Mouse (Mus musculus) right cerebral cortex, postnatal 25 days (tissue): ENCODE measurements around the gene Gm28729.

Experiments used
- DNase-seq: peaks from one replicate; pipeline ENCODE4 v3.0.0; 2022

Gene Gm28729

GRCm38 (mm10) chr9:96460117-96460865, 64.8 kb downstream of the Gm28729 start:
- no peak for DNase-seq

- DNase-seq = no peak
Measured at GRCm38 (mm10) chr9:96455618-96456017, 69.4 kb downstream of the Gm28729 start.

DNA sequence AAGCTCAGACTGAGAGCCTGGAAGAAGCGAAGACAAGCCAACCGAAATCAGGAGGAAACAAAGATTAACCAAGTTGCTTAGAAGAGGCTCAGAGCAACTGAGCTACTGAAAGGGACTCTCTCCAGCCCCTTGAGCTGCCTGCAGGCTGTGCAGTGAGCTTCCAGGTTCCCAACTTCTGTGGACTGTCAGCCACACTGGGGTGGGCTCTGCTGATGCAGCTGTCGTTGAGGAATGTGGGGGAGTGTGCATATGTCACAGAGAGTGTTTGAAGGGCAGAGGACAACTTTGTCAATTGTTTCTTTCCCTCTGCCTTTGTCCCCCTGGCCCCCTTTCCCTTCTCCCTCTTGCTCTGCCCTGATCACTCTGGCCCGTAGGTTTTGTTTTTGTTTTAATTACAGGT, 72.1 kb downstream of the Gm28729 start:
- DNase-seq = no peak

DNA sequence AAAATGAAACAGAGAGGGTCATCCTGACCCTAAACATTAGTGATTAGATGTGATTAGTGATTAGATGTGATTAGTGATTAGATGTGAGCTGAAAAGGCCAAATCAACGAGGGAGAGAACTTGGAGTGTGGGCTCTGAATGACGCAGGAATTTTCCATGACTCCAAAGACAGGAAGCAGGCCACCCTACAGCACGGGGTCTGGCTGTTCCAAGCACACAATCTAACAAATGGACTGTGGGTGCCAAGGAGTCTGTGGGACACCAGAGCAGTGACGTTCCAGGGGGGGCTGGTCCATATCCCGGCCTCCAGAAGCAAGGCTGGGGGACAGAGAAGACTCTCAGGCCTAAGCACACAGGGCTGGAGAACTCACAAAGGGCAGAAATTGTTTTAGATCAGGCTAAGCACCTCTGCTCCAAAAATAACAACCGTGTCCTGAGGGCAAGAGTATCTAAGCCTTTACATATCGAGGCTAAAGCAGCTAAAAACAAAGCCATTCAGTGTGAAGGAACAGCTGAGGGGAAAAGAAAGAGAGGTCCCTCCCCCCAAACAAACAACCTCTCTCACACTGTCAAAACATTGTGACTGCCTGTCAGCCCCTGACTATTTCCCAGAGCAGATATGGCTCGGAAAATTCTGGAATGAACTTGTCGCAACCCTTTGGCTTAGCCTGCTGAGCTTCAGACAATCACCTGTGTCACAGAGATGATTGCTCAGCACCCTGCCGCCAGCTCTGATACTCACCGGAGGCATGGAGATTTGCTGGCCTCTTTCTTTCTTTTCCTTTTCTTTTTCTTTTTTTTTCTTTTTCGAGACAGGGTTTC, 74.0 kb downstream of the Gm28729 start:
- DNase-seq = no peak

GRCm38 (mm10) chr9:96449514-96449913, 75.5 kb downstream of the Gm28729 start:
- no peak for DNase-seq

DNA sequence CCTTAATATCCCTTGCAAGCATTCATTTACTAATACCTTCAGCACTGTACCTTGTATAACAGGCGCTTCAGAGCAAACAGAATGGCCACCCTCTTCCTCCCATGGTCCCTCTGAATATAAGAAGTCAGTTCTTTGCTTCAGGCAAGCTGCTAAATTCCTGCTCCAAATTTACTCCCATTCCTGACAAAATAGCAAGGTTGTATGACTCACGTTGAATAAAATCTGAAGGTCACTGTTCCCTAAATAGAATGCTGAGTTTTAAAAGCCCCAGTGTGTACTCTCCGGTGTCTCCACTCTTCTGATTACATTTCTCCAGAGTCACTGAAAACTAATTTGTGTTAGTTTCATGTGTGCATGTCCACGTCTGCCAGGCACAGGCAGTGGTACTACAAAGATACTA, 79.7 kb downstream of the Gm28729 start:
- DNase-seq = no peak

DNA sequence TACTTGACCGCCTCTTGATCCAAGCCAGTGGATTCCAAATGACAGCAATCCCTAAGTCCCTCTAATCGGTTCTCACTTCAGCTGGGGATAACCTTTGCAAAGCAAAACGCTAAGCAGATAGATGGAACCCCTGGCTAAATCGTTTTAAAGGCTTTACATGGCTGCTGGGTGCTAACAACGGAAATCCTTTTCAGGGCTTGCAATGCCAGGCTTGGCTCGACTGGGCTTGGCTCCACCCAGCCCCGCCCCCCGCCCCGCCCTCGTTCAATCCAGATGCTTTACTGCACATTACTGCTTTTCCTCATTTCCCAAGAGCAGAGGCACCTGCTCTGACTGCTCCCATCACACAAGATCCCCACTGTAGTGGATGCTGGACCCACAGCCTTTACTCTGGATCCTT, 83.0 kb downstream of the Gm28729 start:
- no peak for DNase-seq

GRCm38 (mm10) chr9:96438334-96438871, 86.7 kb downstream of the Gm28729 start:
- DNase-seq = no peak

GRCm38 (mm10) chr9:96437805-96438333, 87.2 kb downstream of the Gm28729 start:
- peak; percentile 23 for DNase-seq

GRCm38 (mm10) chr9:96436901-96437804, 87.9 kb downstream of the Gm28729 start:
- no peak for DNase-seq
